In genomic region chr9:118681506-118681905, GRCm38 (mm10) we compare ENCODE assay signal across 22 mouse cellular contexts.
DNase-seq lines count a peak whose midpoint lies in the region; ATAC-seq and TF ChIP-seq lines count a peak whose summit lies in the region.
"Had no signal": no experiment of that assay in that cellular context is flagged by ENCODE, and none has a peak within 500 bp of the region (broad histone marks: within the 10 kb centered on the region; RNA-seq: fewer than 3 reads in every experiment).

No protein-coding gene starts in this region.

- DNase-seq in liver, adult 2 months (ENCODE audit: extremely low read depth, low read depth, low spot score): no peak
- DNase-seq in liver, embryonic 11.5 days (ENCODE audit: low spot score): no peak
- peak; percentile 60 for DNase-seq in adrenal gland, adult 8-10 months
- peak; percentile 58 for DNase-seq in adrenal gland, postnatal 14 days
- DNase-seq in heart, postnatal 14 days: no peak
- no peak for DNase-seq in forebrain, embryonic 10.5 days (ENCODE audit: extremely low spot score, low spot score)
- DNase-seq: cerebellum, adult 9-10 months; gastrocnemius, postnatal 10 days; heart, postnatal 10 days; lung, postnatal 4 days; thymus, postnatal 25 days had no signal

- H3K79me2 ChIP-seq in liver, adult 2 months (ENCODE audit: control insufficient read depth, insufficient read depth, low read length): no peaks in the 10 kb centered on the region

- intact Hi-C loops in heart, postnatal 14 days (cut with DNase I): loop anchor here (5.0 kb wide), 1 partner anchor 74 kb away; the partner anchor contains the start of gene Itga9

- no peaks in the 10 kb centered on the region for H3K4me1 ChIP-seq in liver, adult 2 months (ENCODE audit: control insufficient read depth, insufficient read depth, low read length)
- peaks cover 18% of the 10 kb centered on the region for H3K4me1 ChIP-seq in liver, embryonic 11.5 days (replicated peaks; ENCODE audit: control insufficient read depth, insufficient read depth, low read length)
- peaks cover 40% of the 10 kb centered on the region for H3K4me1 ChIP-seq in embryonic facial prominence, embryonic 15.5 days
- peaks cover 31% of the 10 kb centered on the region for H3K4me1 ChIP-seq in forebrain, embryonic 10.5 days

- H3K4me3 ChIP-seq in liver, adult 2 months (ENCODE audit: insufficient read depth, low read depth, low read length): no peak overlapping the region
- no peak overlapping the region for H3K4me3 ChIP-seq in liver, embryonic 11.5 days (ENCODE audit: low read depth, low read length)
- H3K4me3 ChIP-seq in embryonic facial prominence, embryonic 15.5 days (replicated peaks): no peak overlapping the region
- no peak overlapping the region for H3K4me3 ChIP-seq in forebrain, embryonic 10.5 days
- H3K4me3 ChIP-seq: forebrain, embryonic 15.5 days; heart, embryonic 12.5 days; left cerebral cortex, adult 2 months; limb, embryonic 15.5 days; myocyte; neural tube, embryonic 13.5 days had no signal

- H3K4me2 ChIP-seq in liver, embryonic 11.5 days: no peak overlapping the region
- no peak overlapping the region for H3K4me2 ChIP-seq in embryonic facial prominence, embryonic 15.5 days (replicated peaks)
- H3K4me2 ChIP-seq: forebrain, embryonic 15.5 days; heart, embryonic 12.5 days; limb, embryonic 15.5 days; neural tube, embryonic 13.5 days had no signal

- H3K36me3 ChIP-seq in liver, adult 2 months (ENCODE audit: control insufficient read depth, insufficient read depth, low read length): no peaks in the 10 kb centered on the region
- no peaks in the 10 kb centered on the region for H3K36me3 ChIP-seq in liver, embryonic 11.5 days (ENCODE audit: control insufficient read depth, insufficient read depth, low read length)
- H3K36me3 ChIP-seq in embryonic facial prominence, embryonic 15.5 days: no peaks in the 10 kb centered on the region; the same call in 1 of the 2 replicates
- H3K36me3 ChIP-seq in forebrain, embryonic 10.5 days (replicated peaks): peaks cover 2% of the 10 kb centered on the region; the same call in 1 of the 2 replicates
- H3K36me3 ChIP-seq: forebrain, embryonic 15.5 days; neural tube, embryonic 13.5 days had no signal

- no peak for ATAC-seq in liver, embryonic 11.5 days (replicated peaks; ENCODE audit: low FRiP score)
- no peak for ATAC-seq in embryonic facial prominence, embryonic 15.5 days (ENCODE audit: insufficient number of reproducible peaks, low FRiP score, low TSS enrichment, low read depth)
- ATAC-seq: activated CD4-positive, CD25-positive, alpha-beta regulatory T cell, adult 4 months; forebrain, embryonic 15.5 days; intestine, postnatal 0 days; midbrain, embryonic 16.5 days had no signal

- no peaks in the 10 kb centered on the region for H3K9me3 ChIP-seq in liver, embryonic 11.5 days (ENCODE audit: control insufficient read depth, low read length)
- H3K9me3 ChIP-seq in embryonic facial prominence, embryonic 15.5 days (replicated peaks): no peaks in the 10 kb centered on the region
- no peaks in the 10 kb centered on the region for H3K9me3 ChIP-seq in forebrain, embryonic 10.5 days
- H3K9me3 ChIP-seq: forebrain, embryonic 15.5 days; heart, embryonic 12.5 days; limb, embryonic 15.5 days; neural tube, embryonic 13.5 days had no signal

- H3K9ac ChIP-seq in liver, adult 2 months (ENCODE audit: low read depth, low read length): no peak overlapping the region
- H3K9ac ChIP-seq in liver, embryonic 11.5 days (ENCODE audit: low read depth, low read length): no peak overlapping the region
- no peak overlapping the region for H3K9ac ChIP-seq in embryonic facial prominence, embryonic 15.5 days
- H3K9ac ChIP-seq: forebrain, embryonic 15.5 days; heart, embryonic 12.5 days; limb, embryonic 15.5 days; neural tube, embryonic 13.5 days had no signal

- H3K27me3 ChIP-seq in liver, adult 2 months (ENCODE audit: control insufficient read depth, insufficient read depth, low read length): no peaks in the 10 kb centered on the region
- H3K27me3 ChIP-seq in liver, embryonic 11.5 days (replicated peaks; ENCODE audit: control insufficient read depth, insufficient read depth, low read length): 0 out of 2 replicates have a peak, but pooled peaks cover 5% of the 10 kb centered on the region
- H3K27me3 ChIP-seq in embryonic facial prominence, embryonic 15.5 days: no peaks in the 10 kb centered on the region
- no peaks in the 10 kb centered on the region for H3K27me3 ChIP-seq in forebrain, embryonic 10.5 days (ENCODE audit: poor library complexity, severe bottlenecking)
- H3K27me3 ChIP-seq: forebrain, embryonic 15.5 days; heart, embryonic 12.5 days; limb, embryonic 15.5 days; neural tube, embryonic 13.5 days had no signal

- peak overlapping the region; percentile 10; the same call in 1 of the 2 replicates for H3K27ac ChIP-seq in liver, adult 2 months (replicated peaks; ENCODE audit: insufficient read depth, low read depth, low read length)
- H3K27ac ChIP-seq in liver, embryonic 11.5 days (ENCODE audit: low read depth, low read length): no peak overlapping the region
- peak overlapping the region; percentile 53; the same call in 1 of the 2 replicates for H3K27ac ChIP-seq in embryonic facial prominence, embryonic 15.5 days (replicated peaks)
- no peak overlapping the region for H3K27ac ChIP-seq in forebrain, embryonic 10.5 days
- H3K27ac ChIP-seq: forebrain, embryonic 15.5 days; kidney, postnatal 0 days; left cerebral cortex, adult 2 months; limb, embryonic 15.5 days; neural tube, embryonic 13.5 days had no signal

- 91% methylated on average over 6 of the region's 6 CpGs for WGBS in liver, adult 2 months
- 74% methylated on average over 6 of the region's 6 CpGs for WGBS in liver, embryonic 11.5 days
- WGBS in embryonic facial prominence, embryonic 15.5 days: 66% methylated on average over 6 of the region's 6 CpGs
- WGBS in forebrain, embryonic 10.5 days: 89% methylated on average over 6 of the region's 6 CpGs

- no peak for TF ChIP-seq POLR2A in liver, adult 2 months (IDR thresholded peaks at IDR 0.05; ENCODE audit: extremely low read depth, insufficient read depth, low read length)

- no peak for TF ChIP-seq CTCF in liver, adult 2 months (IDR thresholded peaks at IDR 0.05; ENCODE audit: low read depth, low read length)

Comparison
In these comparisons a context has a peak if more than half of its experiments do, and no peak if none do; other contexts are left out.
1. H3K27ac ChIP-seq: peak in liver, adult 2 months (single experiment) and embryonic facial prominence, embryonic 15.5 days (single experiment); none in liver, embryonic 11.5 days (single experiment) and forebrain, embryonic 10.5 days (single experiment).
2. DNase-seq: peak in adrenal gland, adult 8-10 months (single experiment) and adrenal gland, postnatal 14 days (single experiment); none in liver, adult 2 months (single experiment), liver, embryonic 11.5 days (single experiment), heart, postnatal 14 days (0 of 2) and forebrain, embryonic 10.5 days (single experiment).